9 mouse cellular contexts compared by ENCODE assay signal in genomic region chr15:96012391-96012775, GRCm38 (mm10).
DNase-seq lines count a peak whose midpoint lies in the region; ATAC-seq and TF ChIP-seq lines count a peak whose summit lies in the region.
"Had no signal": no experiment of that assay in that cellular context is flagged by ENCODE, and none has a peak within 500 bp of the region (broad histone marks: within the 10 kb centered on the region; RNA-seq: fewer than 3 reads in every experiment).

No protein-coding gene starts in this region.

- H3K4me2 ChIP-seq in kidney, postnatal 0 days (ENCODE audit: low read length) = peak overlapping the region; percentile 25
- peak overlapping the region; percentile 29 for H3K4me2 ChIP-seq in embryonic facial prominence, embryonic 15.5 days (replicated peaks)
- H3K4me2 ChIP-seq in limb, embryonic 15.5 days = no peak overlapping the region
- H3K4me2 ChIP-seq: liver, embryonic 13.5 days had no signal

- ATAC-seq in kidney, postnatal 0 days (replicated peaks; ENCODE audit: low FRiP score, low read depth) = no peak
- ATAC-seq in embryonic facial prominence, embryonic 15.5 days (ENCODE audit: insufficient number of reproducible peaks, low FRiP score, low TSS enrichment, low read depth) = peak; percentile 92
- ATAC-seq in limb, embryonic 15.5 days (ENCODE audit: insufficient number of reproducible peaks, low FRiP score, low TSS enrichment, low read depth) = peak; percentile 92

- WGBS in kidney, postnatal 0 days = 28% methylated on average over 8 of the region's 8 CpGs
- 45% methylated on average over 8 of the region's 8 CpGs for WGBS in embryonic facial prominence, embryonic 10.5 days
- 20% methylated on average over 8 of the region's 8 CpGs for WGBS in embryonic facial prominence, embryonic 15.5 days
- WGBS in limb, embryonic 15.5 days = 17% methylated on average over 8 of the region's 8 CpGs

- TF ChIP-seq CTCF in kidney, postnatal 0 days (IDR thresholded peaks at IDR 0.05; ENCODE audit: low read depth) = no peak

- H3K4me3 ChIP-seq in kidney, postnatal 0 days (replicated peaks; ENCODE audit: low read depth, low read length) = no peak overlapping the region
- 0 out of 2 replicates have a peak overlapping the region, but pooled peaks have one; percentile 9 for H3K4me3 ChIP-seq in embryonic facial prominence, embryonic 10.5 days
- H3K4me3 ChIP-seq in embryonic facial prominence, embryonic 15.5 days (replicated peaks) = 0 out of 2 replicates have a peak overlapping the region, but pooled peaks have one; percentile 3
- H3K4me3 ChIP-seq in limb, embryonic 15.5 days = no peak overlapping the region
- H3K4me3 ChIP-seq: liver, embryonic 13.5 days had no signal

- H3K27ac ChIP-seq in kidney, postnatal 0 days = no peak overlapping the region
- peak overlapping the region; percentile 82 for H3K27ac ChIP-seq in embryonic facial prominence, embryonic 10.5 days (replicated peaks)
- peak overlapping the region; percentile 79 for H3K27ac ChIP-seq in embryonic facial prominence, embryonic 15.5 days (replicated peaks)
- H3K27ac ChIP-seq in limb, embryonic 15.5 days = peak overlapping the region; percentile 69
- H3K27ac ChIP-seq: liver, embryonic 13.5 days had no signal

- DNase-seq in kidney, postnatal 0 days (ENCODE audit: low spot score) = peak; percentile 19
- DNase-seq in kidney, postnatal 14 days = no peak
- DNase-seq in embryonic facial prominence, embryonic 10.5 days (ENCODE audit: low spot score) = peak; percentile 70
- DNase-seq in left cerebral cortex, adult 9 months (ENCODE audit: low spot score in 2 of 2) = no peak
- DNase-seq in adrenal gland, adult 8-10 months = no peak
- DNase-seq: heart, postnatal 4 days; liver, embryonic 13.5 days had no signal

- H3K27me3 ChIP-seq in kidney, postnatal 0 days (ENCODE audit: insufficient read depth, low read length) = no peaks in the 10 kb centered on the region
- H3K27me3 ChIP-seq in embryonic facial prominence, embryonic 10.5 days (replicated peaks; ENCODE audit: low read depth, poor library complexity, severe bottlenecking) = no peaks in the 10 kb centered on the region
- no peaks in the 10 kb centered on the region for H3K27me3 ChIP-seq in embryonic facial prominence, embryonic 15.5 days
- no peaks in the 10 kb centered on the region for H3K27me3 ChIP-seq in limb, embryonic 15.5 days
- H3K27me3 ChIP-seq: liver, embryonic 13.5 days had no signal

- no peaks in the 10 kb centered on the region for H3K4me1 ChIP-seq in kidney, postnatal 0 days (replicated peaks; ENCODE audit: insufficient read depth, low read length)
- H3K4me1 ChIP-seq in embryonic facial prominence, embryonic 10.5 days = peaks cover 15% of the 10 kb centered on the region
- H3K4me1 ChIP-seq in embryonic facial prominence, embryonic 15.5 days = peaks cover 14% of the 10 kb centered on the region
- peaks cover 8% of the 10 kb centered on the region for H3K4me1 ChIP-seq in limb, embryonic 15.5 days
- H3K4me1 ChIP-seq: liver, embryonic 13.5 days had no signal

- H3K36me3 ChIP-seq in kidney, postnatal 0 days (ENCODE audit: insufficient read depth, low read length) = no peaks in the 10 kb centered on the region
- no peaks in the 10 kb centered on the region for H3K36me3 ChIP-seq in embryonic facial prominence, embryonic 10.5 days (replicated peaks)
- no peaks in the 10 kb centered on the region for H3K36me3 ChIP-seq in embryonic facial prominence, embryonic 15.5 days
- no peaks in the 10 kb centered on the region for H3K36me3 ChIP-seq in limb, embryonic 15.5 days
- H3K36me3 ChIP-seq: liver, embryonic 13.5 days had no signal

- no peaks in the 10 kb centered on the region for H3K9me3 ChIP-seq in kidney, postnatal 0 days (replicated peaks; ENCODE audit: low read length)
- peaks cover 14% of the 10 kb centered on the region for H3K9me3 ChIP-seq in embryonic facial prominence, embryonic 10.5 days
- H3K9me3 ChIP-seq in embryonic facial prominence, embryonic 15.5 days (replicated peaks) = peaks cover 4% of the 10 kb centered on the region; the same call in 1 of the 2 replicates
- peaks cover 4% of the 10 kb centered on the region; the same call in 1 of the 2 replicates for H3K9me3 ChIP-seq in limb, embryonic 15.5 days

- H3K9ac ChIP-seq in kidney, postnatal 0 days (ENCODE audit: low read depth, low read length) = no peak overlapping the region
- H3K9ac ChIP-seq in embryonic facial prominence, embryonic 15.5 days = no peak overlapping the region
- no peak overlapping the region for H3K9ac ChIP-seq in limb, embryonic 15.5 days
- H3K9ac ChIP-seq: liver, embryonic 13.5 days had no signal

Comparison
In these comparisons a context has a peak if more than half of its experiments do, and no peak if none do; other contexts are left out.
1. DNase-seq: peak in kidney, postnatal 0 days (single experiment) and embryonic facial prominence, embryonic 10.5 days (single experiment); none in kidney, postnatal 14 days (single experiment), left cerebral cortex, adult 9 months (0 of 2) and adrenal gland, adult 8-10 months (single experiment).
2. H3K4me3 ChIP-seq: peak in embryonic facial prominence, embryonic 10.5 days (single experiment) and embryonic facial prominence, embryonic 15.5 days (single experiment); none in kidney, postnatal 0 days (single experiment) and limb, embryonic 15.5 days (single experiment).